Mouse (Mus musculus) cerebellum, postnatal 36 days (tissue): ENCODE results near the gene Hhex.

Source experiments
- DNase-seq, 2 experiments: peaks; one replicate each; pipeline ENCODE4 v3.0.0; 2021 to 2022; ENCODE audit warnings: mixed read lengths in 2 of 2

Hhex gene

GRCm38 (mm10) chr19:37455528-37455927, 20.9 kb downstream of the Hhex start:
- DNase-seq = no peak

- no peak for DNase-seq
These were observed 21.4 kb downstream of the Hhex start for GRCm38 (mm10) chr19:37455961-37456360.

- no peak for DNase-seq
These were observed 23.4 kb downstream of the Hhex start for GRCm38 (mm10) chr19:37458013-37458412.

- DNase-seq = no peak
These were observed 31.8 kb downstream of the Hhex start for GRCm38 (mm10) chr19:37466403-37466802.

GRCm38 (mm10) chr19:37466978-37467377, 32.4 kb downstream of the Hhex start:
- no peak for DNase-seq

- DNase-seq = no peak
These were observed 34.4 kb downstream of the Hhex start for GRCm38 (mm10) chr19:37468841-37469566.

GRCm38 (mm10) chr19:37471680-37472079, 37.1 kb downstream of the Hhex start:
- no peak for DNase-seq

GRCm38 (mm10) chr19:37472589-37472988, 38.0 kb downstream of the Hhex start:
- no peak for DNase-seq

GRCm38 (mm10) chr19:37481704-37482103, 47.1 kb downstream of the Hhex start:
- DNase-seq = no peak

GRCm38 (mm10) chr19:37482556-37483187, 48.1 kb downstream of the Hhex start:
- no peak for DNase-seq

- no peak for DNase-seq
These were observed 50.2 kb downstream of the Hhex start for GRCm38 (mm10) chr19:37484787-37485186.

- no peak for DNase-seq
These were observed 52.2 kb downstream of the Hhex start for GRCm38 (mm10) chr19:37486801-37487200.

- no peak for DNase-seq
These were observed 53.3 kb downstream of the Hhex start for GRCm38 (mm10) chr19:37487811-37488475.

GRCm38 (mm10) chr19:37488608-37489262, 54.1 kb downstream of the Hhex start:
- DNase-seq = no peak
